Mouse (Mus musculus) forebrain, embryonic 11.5 days (tissue): ENCODE measurements around the gene Nfe2l2. TPM values are rescaled to one million over a fixed set of nuclear protein-coding genes. Genes with fewer than 3 reads are reported as not detected.

Experiments
- ATAC-seq: fragments of 200-750 bp; cut with Nextera tagmentation; replicated peaks from 2 replicates; pipeline ENCODE4 v1.8.0; 2017; ENCODE audit warnings: moderate TSS enrichment; ENCODE audit not compliant: low FRiP score
- DNase-seq: peaks from one replicate; pipeline ENCODE4 v3.0.0-alpha.2; 2017; ENCODE audit warnings: low spot score
- H3K27ac ChIP-seq: fragments of 300-500 bp; sonication (generic); 2 replicates; pipeline ENCODE4 v1.5.1; 2014; ENCODE audit warnings: low read depth, low read length
- H3K27me3 ChIP-seq: fragments of 300-500 bp; sonication (generic); 2 replicates; pipeline ENCODE4 v1.6.1; 2014; ENCODE audit warnings: mild to moderate bottlenecking, low read length, mixed read lengths; ENCODE audit not compliant: control insufficient read depth, insufficient read depth
- H3K36me3 ChIP-seq: fragments of 300-500 bp; sonication (generic); 2 replicates; pipeline ENCODE4 v1.6.1; 2014; ENCODE audit warnings: mild to moderate bottlenecking, low read length, moderate library complexity, mixed read lengths; ENCODE audit not compliant: control insufficient read depth, insufficient read depth
- H3K4me1 ChIP-seq: fragments of 300-500 bp; sonication (generic); replicated peaks from 2 replicates; pipeline ENCODE4 v1.6.1; 2014; ENCODE audit warnings: low read length, mixed read lengths; ENCODE audit not compliant: control insufficient read depth, insufficient read depth
- H3K4me2 ChIP-seq: fragments of 300-500 bp; sonication (generic); 2 replicates; pipeline ENCODE4 v1.6.1; 2014; ENCODE audit warnings: low read depth, mild to moderate bottlenecking, low read length, moderate library complexity, mixed read lengths; ENCODE audit not compliant: severe bottlenecking
- H3K4me3 ChIP-seq: fragments of 300-500 bp; sonication (generic); 2 replicates; pipeline ENCODE4 v1.5.1; 2014; ENCODE audit warnings: low read depth, low read length
- H3K9ac ChIP-seq: fragments of 300-500 bp; sonication (generic); 2 replicates; pipeline ENCODE4 v1.6.1; 2014; ENCODE audit warnings: low read length
- H3K9me3 ChIP-seq: fragments of 300-500 bp; sonication (generic); 2 replicates; pipeline ENCODE4 v1.6.1; 2016; ENCODE audit warnings: low read length, mixed read lengths; ENCODE audit not compliant: control insufficient read depth
- WGBS: fragments of 180-500 bp; shearing (Covaris S2); extraction: QIAGEN DNeasy Blood & Tissue Kit; methylation state at CpG from one replicate; pipeline ENCODE4 v1.1.7; 2014; 5-methylcytosine and 5-hydroxymethylcytosine counted together
- polyA plus RNA-seq: library from polyadenylated mRNA; unstranded; fragments of >200 nt; fragmentation: Nextera tagmentation; extraction: Ambion mirVana; gene quantifications from 2 replicates; pipeline ENCODE4 v1.2.1, GENCODE M21; 2014

Gene Nfe2l2
- polyA plus RNA-seq, 1 experiment from 2014 or later = 26.8 TPM

- Histone ChIP-seq H3K36me3 (no peaks in the 10 kb centered on the region), H3K27me3 (no peaks in the 10 kb centered on the region), H3K4me1 (no peaks in the 10 kb centered on the region), H3K9ac (no peak overlapping the region), H3K27ac (no peak overlapping the region), H3K4me3 (no peak overlapping the region), H3K9me3 (no peaks in the 10 kb centered on the region), H3K4me2 (no peak overlapping the region)
- DNase-seq (no peak), ATAC-seq (no peak)
- WGBS = 87% methylated on average over 6 of the region's 6 CpGs
These were observed 19.0 kb downstream of the Nfe2l2 start for GRCm38 (mm10) chr2:75685458-75685861.

- DNase-seq (no peak), ATAC-seq (no peak)
- H3K4me3 ChIP-seq = no peak overlapping the region
- WGBS = 82% methylated on average over 3 of the region's 3 CpGs
- no peak overlapping the region for H3K9ac ChIP-seq
- H3K4me2 ChIP-seq = no peak overlapping the region
- H3K36me3 ChIP-seq = no peaks in the 10 kb centered on the region
- no peaks in the 10 kb centered on the region for H3K4me1 ChIP-seq
- no peak overlapping the region for H3K27ac ChIP-seq
- no peaks in the 10 kb centered on the region for H3K9me3 ChIP-seq
- no peaks in the 10 kb centered on the region for H3K27me3 ChIP-seq
These were observed 19.9 kb downstream of the Nfe2l2 start for GRCm38 (mm10) chr2:75684526-75684925.

- Histone ChIP-seq H3K9ac (no peak overlapping the region; the same call in 1 of the 2 replicates), H3K27me3 (no peaks in the 10 kb centered on the region), H3K4me1 (no peaks in the 10 kb centered on the region), H3K36me3 (no peaks in the 10 kb centered on the region; the same call in 1 of the 2 replicates), H3K4me2 (no peak overlapping the region), H3K4me3 (no peak overlapping the region), H3K9me3 (no peaks in the 10 kb centered on the region), H3K27ac (no peak overlapping the region; the same call in 1 of the 2 replicates)
- no peak for ATAC-seq
- no peak for DNase-seq
- 79% methylated on average over 15 of the region's 15 CpGs for WGBS
These were observed 21.3 kb downstream of the Nfe2l2 start for GRCm38 (mm10) chr2:75682978-75683709.

GRCm38 (mm10) chr2:75681439-75681838 is 23.0 kb downstream of the Nfe2l2 start:
- H3K27ac ChIP-seq = no peak overlapping the region
- no peak overlapping the region for H3K4me3 ChIP-seq
- no peak overlapping the region for H3K9ac ChIP-seq
- H3K9me3 ChIP-seq = no peaks in the 10 kb centered on the region
- no peak overlapping the region for H3K4me2 ChIP-seq
- no peaks in the 10 kb centered on the region for H3K27me3 ChIP-seq
- H3K4me1 ChIP-seq = no peaks in the 10 kb centered on the region
- DNase-seq = no peak
- peaks cover 4% of the 10 kb centered on the region; the same call in 1 of the 2 replicates for H3K36me3 ChIP-seq
- 71% methylated on average over 7 of the region's 7 CpGs for WGBS
- no peak; the same call in 1 of the 2 replicates for ATAC-seq

- H3K27ac ChIP-seq = no peak overlapping the region
- WGBS = 96% methylated on average over 8 of the region's 8 CpGs
- ATAC-seq = no peak
- peaks cover 4% of the 10 kb centered on the region; the same call in 1 of the 2 replicates for H3K36me3 ChIP-seq
- H3K4me3 ChIP-seq = no peak overlapping the region
- no peak for DNase-seq
- H3K9me3 ChIP-seq = no peaks in the 10 kb centered on the region
- H3K27me3 ChIP-seq = no peaks in the 10 kb centered on the region
- no peaks in the 10 kb centered on the region for H3K4me1 ChIP-seq
- no peak overlapping the region for H3K9ac ChIP-seq
- H3K4me2 ChIP-seq = no peak overlapping the region
These were observed 24.5 kb downstream of the Nfe2l2 start for GRCm38 (mm10) chr2:75679947-75680346.

- peaks cover 4% of the 10 kb centered on the region; the same call in 1 of the 2 replicates for H3K36me3 ChIP-seq
These were observed 27.9 kb downstream of the Nfe2l2 start for GRCm38 (mm10) chr2:75676567-75676966.

GRCm38 (mm10) chr2:75672561-75672960 is 31.9 kb downstream of the Nfe2l2 start:
- Histone ChIP-seq H3K4me3 (no peak overlapping the region), H3K4me1 (no peaks in the 10 kb centered on the region), H3K36me3 (peaks cover 4% of the 10 kb centered on the region; the same call in 1 of the 2 replicates), H3K4me2 (no peak overlapping the region), H3K9ac (no peak overlapping the region), H3K27ac (no peak overlapping the region), H3K27me3 (no peaks in the 10 kb centered on the region), H3K9me3 (no peaks in the 10 kb centered on the region)
- ATAC-seq (no peak), DNase-seq (no peak)
- WGBS = 85% methylated on average over 3 of the region's 3 CpGs

More at GRCm38 (mm10) chr2:75676567-75676966, 27.9 kb downstream of the Nfe2l2 start:
- DNase-seq = no peak
- no peaks in the 10 kb centered on the region for H3K4me1 ChIP-seq
- WGBS = 83% methylated on average over 14 of the region's 14 CpGs
- ATAC-seq = no peak
- H3K9ac ChIP-seq = no peak overlapping the region
- H3K9me3 ChIP-seq = no peaks in the 10 kb centered on the region
- H3K27ac ChIP-seq = no peak overlapping the region
- H3K4me3 ChIP-seq = no peak overlapping the region
- no peaks in the 10 kb centered on the region for H3K27me3 ChIP-seq
- no peak overlapping the region for H3K4me2 ChIP-seq

GRCm38 (mm10) chr2:75671337-75671660 is 33.1 kb downstream of the Nfe2l2 start:
- no peaks in the 10 kb centered on the region for H3K36me3 ChIP-seq
- H3K27ac ChIP-seq = no peak overlapping the region
- H3K4me2 ChIP-seq = no peak overlapping the region
- no peaks in the 10 kb centered on the region for H3K27me3 ChIP-seq
- H3K4me3 ChIP-seq = no peak overlapping the region
- 87% methylated on average over 2 of the region's 2 CpGs for WGBS
- no peaks in the 10 kb centered on the region for H3K9me3 ChIP-seq
- no peak for DNase-seq
- H3K9ac ChIP-seq = no peak overlapping the region
- no peaks in the 10 kb centered on the region for H3K4me1 ChIP-seq
- ATAC-seq = no peak
